Mouse (Mus musculus) myocyte (in vitro differentiated cells): Measurements from ENCODE around the gene Jup. TPM values are rescaled to one million over a fixed set of nuclear protein-coding genes. Genes with fewer than 3 reads are reported as not detected.
"Not testable (repeated sequence)": the region's sequence is repeated elsewhere in the genome, so short reads cannot be mapped to it uniquely, and the experiment has no call there.

Source experiments
- H3K27me3 ChIP-seq: one replicate; pipeline ENCODE4 v1.6.1; 2011; ENCODE audit not compliant: control insufficient read depth, insufficient read depth, insufficient read length
- H3K36me3 ChIP-seq: one replicate; pipeline ENCODE4 v1.6.1; 2011; ENCODE audit not compliant: control insufficient read depth, insufficient read depth
- H3K4me2 ChIP-seq: one replicate; pipeline ENCODE4 v1.6.1; 2011; ENCODE audit warnings: low read depth, control low read depth
- H3K4me3 ChIP-seq: one replicate; pipeline ENCODE4 v1.5.1; 2011; ENCODE audit warnings: mild to moderate bottlenecking, control low read depth, moderate library complexity
- H3K79me2 ChIP-seq: one replicate; pipeline ENCODE4 v1.6.1; 2011; ENCODE audit not compliant: control insufficient read depth, insufficient read depth
- H3ac ChIP-seq: one replicate; pipeline ENCODE4 v1.6.1; 2011; ENCODE audit not compliant: control insufficient read depth, insufficient read length
- CEBPB ChIP-seq: IDR thresholded peaks from 2 replicates; pipeline ENCODE4 v1.6.1; 2011; ENCODE audit warnings: mild to moderate bottlenecking, moderate library complexity; ENCODE audit not compliant: poor library complexity, insufficient read depth, severe bottlenecking
- E2F4 ChIP-seq: IDR thresholded peaks from one replicate; pipeline ENCODE4 v1.6.1; 2011; ENCODE audit warnings: mild to moderate bottlenecking, control low read depth, moderate library complexity; ENCODE audit not compliant: insufficient read depth
- MAX ChIP-seq: IDR thresholded peaks from one replicate; pipeline ENCODE4 v1.6.1; 2011; ENCODE audit warnings: low read depth, mild to moderate bottlenecking, control low read depth
- MYOD1 ChIP-seq, 3 experiments: IDR thresholded peaks; one replicate each; pipeline ENCODE4 v1.6.1; 2011; ENCODE audit warnings: control low read depth in 2 of 3, low read depth in 2 of 3, mild to moderate bottlenecking in 2 of 3, moderate library complexity in 1 of 3; ENCODE audit not compliant: insufficient read length in 2 of 3, control insufficient read depth in 1 of 3
- MYOG ChIP-seq, 3 experiments: IDR thresholded peaks; one replicate each; pipeline ENCODE4 v1.6.1; 2011; ENCODE audit warnings: control low read depth in 2 of 3, low read depth in 2 of 3, mild to moderate bottlenecking in 2 of 3; ENCODE audit not compliant: insufficient read length in 2 of 3, control insufficient read depth in 1 of 3, insufficient read depth in 1 of 3
- POLR2A ChIP-seq: IDR thresholded peaks from one replicate; pipeline ENCODE4 v1.6.1; 2011; ENCODE audit warnings: low read depth, mild to moderate bottlenecking, control low read depth, moderate library complexity; ENCODE audit not compliant: insufficient read length
- POLR2AphosphoS2 ChIP-seq: IDR thresholded peaks from one replicate; pipeline ENCODE4 v1.6.1; 2011; ENCODE audit warnings: low read depth, control low read depth; ENCODE audit not compliant: insufficient read length
- REST ChIP-seq: IDR thresholded peaks from one replicate; pipeline ENCODE4 v1.6.1; 2011; ENCODE audit warnings: mild to moderate bottlenecking, control low read depth, moderate library complexity; ENCODE audit not compliant: insufficient read depth, insufficient read length
- SRF ChIP-seq: IDR thresholded peaks from one replicate; pipeline ENCODE4 v1.6.1; 2011; ENCODE audit warnings: low read depth; ENCODE audit not compliant: control insufficient read depth, insufficient read length
- TCF12 ChIP-seq: IDR thresholded peaks from one replicate; pipeline ENCODE4 v1.6.1; 2011; ENCODE audit warnings: mild to moderate bottlenecking, control low read depth; ENCODE audit not compliant: poor library complexity, insufficient read depth, severe bottlenecking
- TCF3 ChIP-seq: IDR thresholded peaks from one replicate; pipeline ENCODE4 v1.6.1; 2011; ENCODE audit warnings: low read depth, control low read depth; ENCODE audit not compliant: insufficient read length
- USF1 ChIP-seq: IDR thresholded peaks from one replicate; pipeline ENCODE4 v1.6.1; 2011; ENCODE audit warnings: low read depth, mild to moderate bottlenecking, control low read depth, moderate library complexity
- polyA plus RNA-seq: library from polyadenylated mRNA; unstranded; fragments of >200 nt; fragmentation: generic; extraction: Trizol; gene quantifications from one replicate; pipeline ENCODE4 v1.2.1, GENCODE M21; 2012; ENCODE audit warnings: missing spikeins

The Jup gene
- polyA plus RNA-seq, 1 experiment = 161 TPM

- H3K36me3 ChIP-seq = no peaks in the 10 kb centered on the region
- H3ac ChIP-seq = no peak overlapping the region
- no peaks in the 10 kb centered on the region for H3K79me2 ChIP-seq
- no peaks in the 10 kb centered on the region for H3K27me3 ChIP-seq
- TF ChIP-seq MYOD1 (IDR thresholded peaks at IDR 0.05; ENCODE audit: control insufficient read depth in 1 of 3, insufficient read length in 2 of 3, low read depth in 2 of 3) (no peak), MYOG (IDR thresholded peaks at IDR 0.05; ENCODE audit: control insufficient read depth in 1 of 3, insufficient read depth in 1 of 3, insufficient read length in 2 of 3, low read depth in 2 of 3) (no peak), POLR2A (no peak), CEBPB (no peak), REST (no peak), TCF12 (no peak), USF1 (no peak), POLR2AphosphoS2 (no peak), MAX (no peak), SRF (no peak), E2F4 (no peak), TCF3 (no peak)
- no peak overlapping the region for H3K4me2 ChIP-seq
- no peak overlapping the region for H3K4me3 ChIP-seq
Measured at GRCm38 (mm10) chr11:100362979-100363562, 34.5 kb downstream of the Jup start.

- no peak for TF ChIP-seq SRF
- TF ChIP-seq USF1 = no peak
- TF ChIP-seq MYOD1 (IDR thresholded peaks at IDR 0.05; ENCODE audit: control insufficient read depth in 1 of 3, insufficient read length in 2 of 3, low read depth in 2 of 3) = no peak
- TF ChIP-seq CEBPB = no peak
- no peak for TF ChIP-seq TCF12
- TF ChIP-seq POLR2A = no peak
- H3K4me3 ChIP-seq = no peak overlapping the region
- H3K79me2 ChIP-seq = no peaks in the 10 kb centered on the region
- no peak overlapping the region for H3ac ChIP-seq
- H3K36me3 ChIP-seq = no peaks in the 10 kb centered on the region
- H3K4me2 ChIP-seq = no peak overlapping the region
- no peaks in the 10 kb centered on the region for H3K27me3 ChIP-seq
Measured at GRCm38 (mm10) chr11:100362209-100362978, 35.2 kb downstream of the Jup start.

GRCm38 (mm10) chr11:100361059-100361458 is 36.5 kb downstream of the Jup start:
- H3ac ChIP-seq, H3K27me3 ChIP-seq, H3K36me3 ChIP-seq, H3K4me2 ChIP-seq, H3K79me2 ChIP-seq, H3K4me3 ChIP-seq: not testable (repeated sequence)

GRCm38 (mm10) chr11:100360175-100360574 is 37.4 kb downstream of the Jup start:
- Histone ChIP-seq H3K79me2 (no peaks in the 10 kb centered on the region), H3K27me3 (no peaks in the 10 kb centered on the region), H3K4me3 (no peak overlapping the region), H3K36me3 (no peaks in the 10 kb centered on the region), H3ac (no peak overlapping the region), H3K4me2 (no peak overlapping the region)
- TF ChIP-seq MYOG (IDR thresholded peaks at IDR 0.05; ENCODE audit: control insufficient read depth in 1 of 3, insufficient read depth in 1 of 3, insufficient read length in 2 of 3, low read depth in 2 of 3) = no peak
- no peak for TF ChIP-seq SRF
- no peak for TF ChIP-seq POLR2A
- no peak for TF ChIP-seq REST
- TF ChIP-seq USF1 = no peak
- no peak for TF ChIP-seq TCF12
- TF ChIP-seq MAX = no peak
- no peak for TF ChIP-seq POLR2AphosphoS2
- no peak for TF ChIP-seq CEBPB
- TF ChIP-seq TCF3 = no peak
- TF ChIP-seq MYOD1 (IDR thresholded peaks at IDR 0.05; ENCODE audit: control insufficient read depth in 1 of 3, insufficient read length in 2 of 3, low read depth in 2 of 3) = no peak
- no peak for TF ChIP-seq E2F4

- Histone ChIP-seq H3K36me3 (no peaks in the 10 kb centered on the region), H3K27me3 (peaks cover 8% of the 10 kb centered on the region), H3K4me3 (no peak overlapping the region), H3K79me2 (no peaks in the 10 kb centered on the region), H3K4me2 (no peak overlapping the region), H3ac (no peak overlapping the region)
- TF ChIP-seq MYOD1 (IDR thresholded peaks at IDR 0.05; ENCODE audit: control insufficient read depth in 1 of 3, insufficient read length in 2 of 3, low read depth in 2 of 3) (no peak), SRF (no peak), E2F4 (no peak), POLR2A (no peak), TCF12 (no peak), USF1 (no peak)
Measured at GRCm38 (mm10) chr11:100357408-100357807, 40.2 kb downstream of the Jup start.
